Mouse (Mus musculus) T-cell, adult 2 months (primary cell): ENCODE measurements at regions not wholly inside any gene's neighbourhood (a gene's known extent, or its start where the extent isn't known, plus 50 kb on each side); places are given as distances from the start of the nearest gene placed in this dataset.
"Not testable (repeated sequence)": the region's sequence is repeated elsewhere in the genome, so short reads cannot be mapped to it uniquely, and the experiment has no call there.

Experiments
- DNase-seq: peaks from one replicate; pipeline ENCODE4 v3.0.0; 2022; ENCODE audit warnings: low spot score

DNA sequence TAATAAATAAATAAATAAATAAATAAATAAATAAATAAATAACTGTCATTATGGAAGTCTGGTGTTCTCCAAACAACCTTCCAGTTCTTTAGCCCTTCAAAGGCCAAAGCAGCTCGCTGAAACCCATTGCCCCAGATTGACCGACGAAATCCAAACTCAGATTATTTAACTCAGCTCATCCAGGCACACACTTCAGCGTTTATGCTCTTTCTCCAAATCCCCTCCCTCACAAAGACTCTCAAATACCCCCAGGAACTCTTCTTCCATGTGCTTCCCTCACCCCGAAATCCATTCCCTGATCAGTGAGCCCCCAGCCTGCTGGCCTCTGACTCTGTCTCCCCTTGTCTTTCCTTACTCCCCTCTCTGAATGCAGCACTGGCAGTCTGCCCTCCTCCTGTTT is 480.8 kb downstream of the Tns1 start:
- DNase-seq, result no peak

GRCm38 (mm10) chr1:73642691-73643109 is 481.5 kb downstream of the Tns1 start:
- no peak for DNase-seq

- DNase-seq, result no peak
Observed at GRCm38 (mm10) chr1:73641456-73641855, 482.8 kb downstream of the Tns1 start.

DNA sequence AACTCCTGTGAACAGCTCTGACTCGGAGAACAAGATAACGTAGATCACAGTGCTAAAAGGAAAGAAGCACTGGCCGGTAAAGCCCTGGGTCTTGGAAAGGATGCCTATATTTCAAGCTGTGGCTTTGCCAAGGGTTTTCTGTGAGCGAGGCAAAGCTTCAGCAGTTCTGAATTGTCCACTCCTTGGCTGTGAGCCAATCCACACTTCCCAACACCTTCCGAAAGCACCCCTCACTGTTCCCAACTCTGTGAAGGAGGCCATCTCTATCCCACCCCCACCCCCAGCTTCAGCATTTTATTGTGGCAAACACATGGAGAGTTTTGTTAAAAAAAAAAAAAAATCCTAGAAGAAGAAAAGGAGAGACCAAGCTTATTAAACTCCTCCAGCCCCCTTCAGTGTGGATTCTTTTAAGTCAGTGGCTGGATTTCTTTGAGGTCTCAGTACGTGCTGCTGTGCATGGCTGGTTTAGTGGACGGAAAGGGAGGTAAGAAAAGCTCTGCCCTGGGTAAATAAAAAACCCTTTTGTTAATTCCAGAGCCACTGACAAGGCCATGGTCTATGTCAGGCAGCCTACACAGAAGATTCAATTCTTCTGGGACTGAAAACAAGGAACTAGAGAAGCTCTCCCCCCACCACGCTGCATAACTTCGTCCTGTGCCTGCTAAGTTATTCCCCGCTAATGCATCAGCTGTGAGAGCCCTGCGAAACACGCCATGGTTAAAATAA is 483.4 kb downstream of the Tns1 start:
- DNase-seq, result no peak

DNA sequence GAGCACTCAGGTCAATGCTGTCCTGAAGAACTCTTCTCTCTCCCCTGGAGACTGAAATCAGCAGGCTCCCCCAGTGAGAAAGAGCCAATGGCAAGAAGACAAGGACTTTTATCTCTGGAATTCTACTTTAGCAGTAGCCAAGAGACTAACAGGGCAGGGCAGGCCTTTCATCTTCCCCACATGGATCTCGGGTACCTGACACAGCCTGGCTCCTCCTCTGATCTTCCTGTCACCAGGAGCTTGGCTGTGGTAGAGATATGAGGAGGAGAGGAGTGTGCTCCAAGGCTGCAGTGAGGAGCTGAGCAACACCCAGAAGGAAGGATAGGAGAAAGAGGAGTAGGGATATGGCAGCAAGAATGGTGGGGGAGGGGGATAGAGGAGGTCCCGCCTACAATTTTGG is 488.5 kb downstream of the Tns1 start:
- no peak for DNase-seq

DNA sequence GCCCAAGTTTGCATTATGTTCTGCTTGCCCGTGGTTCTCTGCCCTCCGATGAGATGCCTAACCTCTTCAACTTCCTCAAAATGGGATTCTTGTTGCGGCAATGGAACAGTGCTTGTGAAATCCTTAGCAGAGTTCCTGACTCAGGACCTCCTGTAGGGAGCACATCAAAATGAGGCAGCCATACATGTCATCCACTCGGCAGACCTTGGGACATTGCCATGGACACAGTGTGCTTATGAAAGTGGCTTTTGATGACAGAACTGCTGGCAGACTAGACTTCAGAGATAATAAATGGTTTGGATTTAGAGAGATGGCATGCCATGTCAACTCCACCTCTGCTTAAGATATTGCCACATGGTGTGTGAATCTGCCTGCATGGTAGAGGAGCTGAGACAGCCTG is 489.4 kb downstream of the Tns1 start:
- no peak for DNase-seq

DNA sequence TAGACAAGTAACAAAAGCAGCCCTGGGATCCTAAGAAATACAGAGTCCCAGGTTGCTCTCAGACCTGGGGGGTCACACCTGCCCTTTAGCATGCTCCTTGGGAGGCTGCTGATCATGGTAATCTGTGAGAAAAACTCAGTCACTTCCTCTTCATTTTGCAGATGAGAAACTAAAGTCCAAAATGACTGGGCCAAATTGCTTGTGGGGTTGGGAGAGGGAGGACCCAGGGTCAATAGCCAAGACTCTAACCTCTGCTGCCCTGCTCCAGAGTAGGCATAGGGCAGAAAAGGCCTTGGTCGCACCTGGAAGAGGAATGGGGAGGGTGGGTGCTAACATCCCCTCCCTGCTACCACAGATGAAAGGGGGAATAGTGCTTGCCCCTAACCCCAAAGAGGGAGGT is 491.2 kb downstream of the Tns1 start:
- no peak for DNase-seq

DNA sequence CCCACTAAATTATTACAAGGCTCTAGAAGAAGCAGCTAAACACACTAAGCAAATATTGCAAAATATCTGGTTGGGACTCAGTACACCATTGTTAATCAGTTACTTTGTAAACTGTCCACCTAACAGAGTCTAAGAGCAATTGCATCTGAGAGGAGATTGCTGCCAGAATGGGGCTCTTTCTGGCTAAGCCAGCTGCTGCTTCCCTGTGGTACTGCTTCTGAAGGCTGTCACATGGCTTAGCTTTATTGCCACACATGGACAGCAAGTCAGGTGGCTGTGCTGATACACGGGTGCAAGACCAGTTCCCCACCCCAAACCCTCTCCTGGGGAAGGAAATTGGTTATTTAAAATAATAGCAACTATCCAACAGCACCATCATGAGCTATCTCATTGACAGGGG is 493.9 kb downstream of the Tns1 start:
- no peak for DNase-seq

GRCm38 (mm10) chr1:73625365-73625764 is 498.9 kb downstream of the Tns1 start:
- DNase-seq, result no peak

- not testable (repeated sequence) for DNase-seq
Observed at GRCm38 (mm10) chr1:73621121-73621520, 503.1 kb downstream of the Tns1 start.

- no peak for DNase-seq
Observed at GRCm38 (mm10) chr1:73618551-73619170, 505.6 kb downstream of the Tns1 start.

DNA sequence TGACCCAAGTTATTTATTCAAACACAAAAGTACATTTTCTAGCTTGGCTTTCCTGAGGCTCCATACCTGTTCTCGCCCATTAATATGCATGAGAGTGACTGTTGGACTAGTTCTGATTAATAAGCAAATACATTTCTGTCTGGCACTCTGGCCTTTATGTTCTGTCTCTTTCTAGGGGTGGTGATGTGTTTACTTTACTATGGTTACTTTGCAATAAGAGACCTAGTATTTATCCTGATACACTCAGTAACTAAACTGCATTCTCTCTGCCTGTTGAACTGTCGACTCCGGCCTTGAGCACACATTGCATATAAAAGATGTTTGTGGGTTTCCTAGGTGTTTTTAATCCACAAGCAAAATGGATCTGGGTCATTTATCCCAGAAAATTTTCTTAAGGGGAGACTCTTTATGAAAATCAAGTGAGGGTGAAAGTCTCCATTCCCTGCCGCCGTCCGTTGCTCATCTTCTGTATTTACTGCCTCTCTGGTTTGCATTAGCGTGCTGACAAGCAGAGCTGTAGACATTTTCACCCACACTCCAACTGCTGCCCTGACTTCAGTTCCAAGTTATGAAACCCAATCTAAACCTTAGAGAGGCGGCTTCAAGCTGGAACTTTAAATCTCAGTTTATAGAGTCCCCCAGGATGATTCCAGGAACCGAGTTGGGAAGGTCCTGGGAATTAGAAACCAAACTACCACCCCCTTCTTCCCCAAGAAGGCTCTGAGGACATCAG is 530.4 kb downstream of the Tns1 start:
- no peak for DNase-seq

GRCm38 (mm10) chr1:73591342-73592099 is 532.7 kb downstream of the Tns1 start:
- no peak for DNase-seq

- no peak for DNase-seq
Observed at GRCm38 (mm10) chr1:73579680-73580079, 544.6 kb downstream of the Tns1 start.

GRCm38 (mm10) chr1:73577019-73577418 is 547.2 kb downstream of the Tns1 start:
- no peak for DNase-seq

DNA sequence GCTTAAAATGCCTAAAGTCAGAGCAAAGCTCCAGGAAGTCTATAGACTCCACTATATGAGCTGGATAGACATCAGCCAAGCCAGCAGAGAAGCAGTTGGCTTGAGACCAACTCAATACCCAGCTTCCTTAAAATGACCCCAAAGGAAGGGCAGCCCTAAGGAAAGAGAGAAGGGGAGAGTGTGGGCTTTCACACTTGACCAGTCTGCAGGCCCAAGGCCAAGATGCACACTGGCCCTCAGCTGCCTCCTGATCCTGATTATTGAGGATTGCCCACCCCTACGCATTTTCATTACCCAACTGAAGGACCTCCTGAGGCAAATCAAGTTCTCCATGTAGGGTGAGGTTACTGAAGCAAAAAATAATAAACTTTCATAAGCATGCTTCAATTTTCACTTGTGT is 548.6 kb downstream of the Tns1 start:
- DNase-seq, result no peak

- DNase-seq, result no peak
Observed at GRCm38 (mm10) chr1:73570944-73571343, 553.3 kb downstream of the Tns1 start.

DNA sequence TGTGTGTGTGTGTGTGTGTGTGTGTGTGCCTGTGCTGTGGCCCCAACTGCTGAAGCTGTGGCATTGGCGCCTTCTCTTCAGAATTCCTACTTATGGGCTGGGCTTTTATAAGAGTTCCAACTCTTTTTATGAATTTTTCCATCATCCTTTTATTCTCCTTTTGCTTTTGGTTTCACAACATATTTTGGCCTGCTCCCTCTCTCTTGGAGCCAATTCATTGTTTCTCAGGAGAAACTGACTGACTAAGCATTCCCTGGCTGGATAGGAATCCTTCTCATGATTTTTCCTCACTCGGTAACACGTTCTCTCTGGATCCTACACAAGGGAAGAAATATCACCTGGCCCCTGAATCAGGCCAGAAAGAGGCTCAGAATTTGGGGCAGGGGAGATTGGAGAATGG is 551.1 kb upstream of the Tnp1 start:
- no peak for DNase-seq

DNA sequence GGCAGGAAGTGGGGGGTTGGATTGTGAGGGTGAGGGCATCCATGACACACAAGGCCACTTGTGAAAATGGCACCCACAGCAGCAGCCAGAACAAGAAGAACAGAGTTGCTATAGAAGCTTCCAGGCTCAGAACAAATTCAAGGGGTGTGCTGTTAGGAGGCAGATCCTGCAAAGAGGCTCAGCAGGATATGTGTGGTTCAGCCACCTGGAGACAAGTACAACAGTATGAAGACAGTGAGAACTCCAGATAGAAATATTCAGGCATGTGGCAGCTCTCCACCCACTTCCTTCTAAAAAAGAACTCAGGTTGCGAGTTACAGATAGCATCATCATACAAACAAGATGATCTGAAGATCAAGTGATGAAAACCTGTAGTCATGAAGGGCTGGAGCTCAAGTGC is 544.9 kb upstream of the Tnp1 start:
- no peak for DNase-seq

DNA sequence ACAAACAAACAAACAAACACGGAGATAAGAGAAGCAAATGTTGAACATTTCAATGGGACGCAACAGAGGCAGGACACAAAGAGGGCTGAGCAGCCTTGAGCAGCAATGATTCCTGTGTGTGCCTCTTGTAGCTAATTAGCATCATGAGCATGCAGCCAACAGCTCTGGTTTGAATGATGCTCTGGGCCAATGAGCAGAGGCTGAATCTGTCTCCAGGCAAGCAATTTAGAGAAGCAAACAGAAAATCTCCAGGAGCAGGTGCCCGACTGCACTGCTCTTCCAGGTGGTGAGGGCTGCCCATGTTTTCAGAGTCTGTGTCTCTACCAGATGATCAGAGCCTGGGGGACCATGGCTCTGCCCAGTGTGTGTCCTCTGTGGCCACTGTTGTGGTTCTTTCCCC is 532.2 kb upstream of the Tnp1 start:
- DNase-seq, result no peak

DNA sequence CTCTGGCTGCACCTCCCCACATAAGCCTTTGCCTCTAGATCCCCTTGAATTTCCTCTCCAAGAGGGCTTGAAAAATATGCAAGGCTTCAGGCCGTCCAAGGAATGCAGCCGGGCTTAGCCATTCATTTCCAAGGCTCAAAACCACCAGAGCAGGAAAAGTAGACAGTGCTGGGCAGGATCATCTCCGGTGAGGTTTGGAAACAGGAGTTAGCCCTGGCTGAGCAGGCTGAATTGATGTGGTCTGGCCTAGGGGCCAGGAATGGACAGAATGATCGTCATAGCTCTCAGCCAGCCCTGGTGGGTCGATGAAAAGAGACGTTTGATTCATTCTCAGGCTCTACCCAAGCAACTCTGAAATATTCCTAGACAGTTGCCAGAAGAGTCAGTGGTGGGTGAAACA is 529.7 kb upstream of the Tnp1 start:
- no peak for DNase-seq

- DNase-seq, result no peak
Observed at GRCm38 (mm10) chr1:73541371-73541770, 525.7 kb upstream of the Tnp1 start.
